Mouse (Mus musculus) bone marrow macrophage, adult 2 months (primary cell): ENCODE measurements at regions not wholly inside any gene's neighbourhood (a gene's known extent, or its start where the extent isn't known, plus 50 kb on each side); places are given as distances from the start of the nearest gene placed in this dataset.

Experiments
- CTCF ChIP-seq: IDR thresholded peaks from 2 replicates; pipeline ENCODE4 v1.5.1; 2012; ENCODE audit warnings: low read depth, mild to moderate bottlenecking, low read length, moderate library complexity
- POLR2A ChIP-seq: IDR thresholded peaks from 2 replicates; pipeline ENCODE4 v1.6.1; 2012; ENCODE audit warnings: mild to moderate bottlenecking, low read depth, low read length, borderline replicate concordance

DNA sequence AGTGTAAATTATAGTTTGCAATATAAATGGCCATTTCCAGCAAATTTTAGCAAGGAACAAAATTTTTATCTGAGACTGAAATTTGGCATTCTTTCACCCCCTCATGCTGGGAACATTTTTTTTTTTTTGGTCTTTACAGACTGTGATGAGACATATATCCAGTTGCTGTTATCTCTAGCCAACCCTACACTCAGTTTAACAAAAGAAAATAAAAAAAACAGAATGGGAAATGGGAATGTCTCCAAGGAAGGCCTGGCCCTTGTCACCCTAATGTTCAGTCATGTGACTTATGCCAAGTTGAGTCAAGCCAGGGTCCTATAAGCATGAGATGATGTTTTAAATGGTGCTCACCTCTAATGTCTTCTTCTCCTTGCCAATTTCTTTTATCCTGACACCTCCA lies 289.2 kb upstream of the Zfp64 start:
- TF ChIP-seq POLR2A (no peak), CTCF (no peak)
